Mouse (Mus musculus): Measurements from ENCODE around the gene Neurod4. TPM values are rescaled to one million over a fixed set of nuclear protein-coding genes. Genes with fewer than 3 reads are reported as not detected.

The Neurod4 gene
- polyA plus RNA-seq, 1 experiment = not detected

DNA sequence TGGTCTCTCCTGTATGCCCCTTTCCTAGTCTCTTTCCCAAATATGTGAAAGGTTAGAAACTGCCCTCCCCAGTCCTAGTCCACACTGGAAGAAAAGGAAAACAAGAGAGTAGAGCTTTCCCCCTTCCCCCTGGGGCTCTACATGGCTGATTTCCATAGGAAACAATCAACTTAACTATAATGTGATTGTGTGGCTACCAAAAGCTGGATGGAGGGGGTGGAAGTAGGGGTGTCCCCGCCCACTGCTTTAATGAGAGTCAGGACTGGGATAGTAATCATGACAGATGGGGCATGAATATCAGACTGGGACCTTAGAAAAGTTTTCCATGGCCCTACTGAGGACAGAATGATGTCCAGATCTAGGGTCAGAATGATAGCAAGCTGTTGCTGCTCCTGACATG, 45.5 kb downstream of the Neurod4 start:
- Histone ChIP-seq H3K4me3 (ENCODE audit: insufficient read depth, low read length) (no peak overlapping the region), H3K4me1 (ENCODE audit: control insufficient read depth, insufficient read depth, low read length) (no peaks in the 10 kb centered on the region), H3K27ac (ENCODE audit: insufficient read depth, low read length) (no peak overlapping the region)
- TF ChIP-seq CTCF (IDR thresholded peaks at IDR 0.05; ENCODE audit: borderline replicate concordance, insufficient read depth, low read length) (no peak), POLR2A (IDR thresholded peaks at IDR 0.05; ENCODE audit: low read depth, low read length) (no peak)

DNA sequence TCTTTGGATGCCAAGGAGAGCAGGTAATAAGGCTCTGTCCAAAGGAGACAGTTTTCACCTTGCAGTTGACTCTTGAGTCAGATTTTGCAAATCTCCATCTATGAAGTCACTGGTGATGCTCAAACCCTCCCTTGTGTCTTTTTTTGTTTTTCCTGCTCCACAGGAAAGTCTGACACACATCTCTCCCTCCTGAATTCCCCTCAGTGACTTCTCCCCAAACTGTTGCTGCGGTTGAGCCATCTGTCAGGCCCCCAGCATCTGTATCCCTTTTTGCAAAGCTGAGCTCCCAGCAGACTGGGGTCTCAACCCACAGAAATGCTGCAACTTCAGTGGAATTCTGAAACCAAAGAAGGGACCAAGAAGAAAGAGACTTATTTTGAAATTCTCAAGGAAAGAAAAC, 47.9 kb downstream of the Neurod4 start:
- Histone ChIP-seq H3K4me1 (ENCODE audit: control insufficient read depth, insufficient read depth, low read length) (no peaks in the 10 kb centered on the region), H3K27ac (ENCODE audit: insufficient read depth, low read length) (no peak overlapping the region), H3K4me3 (ENCODE audit: insufficient read depth, low read length) (no peak overlapping the region)
- TF ChIP-seq POLR2A (IDR thresholded peaks at IDR 0.05; ENCODE audit: low read depth, low read length) (no peak), CTCF (IDR thresholded peaks at IDR 0.05; ENCODE audit: borderline replicate concordance, insufficient read depth, low read length) (no peak)

DNA sequence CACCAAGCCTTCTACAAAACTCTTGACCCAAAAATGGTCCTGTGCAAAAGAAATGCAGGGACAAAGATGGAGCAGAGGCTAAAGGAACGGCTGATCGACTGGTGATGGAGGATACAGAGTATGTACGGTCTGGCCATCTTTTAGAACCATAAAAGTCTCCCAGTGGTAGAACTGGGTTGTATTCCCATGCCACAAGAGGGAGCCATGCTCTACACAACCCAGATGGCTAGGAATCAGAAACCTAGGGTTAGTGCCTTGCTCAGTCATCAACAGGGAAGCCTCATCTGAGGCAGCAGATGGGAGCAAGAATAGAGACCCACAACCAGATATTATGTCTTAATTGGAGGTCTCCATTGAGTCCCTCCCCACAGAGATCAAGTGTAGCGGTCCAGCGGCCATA, 50.5 kb downstream of the Neurod4 start:
- Histone ChIP-seq H3K27ac (ENCODE audit: insufficient read depth, low read length) (no peak overlapping the region), H3K4me1 (ENCODE audit: control insufficient read depth, insufficient read depth, low read length) (no peaks in the 10 kb centered on the region), H3K4me3 (ENCODE audit: insufficient read depth, low read length) (no peak overlapping the region)
- TF ChIP-seq CTCF (IDR thresholded peaks at IDR 0.05; ENCODE audit: borderline replicate concordance, insufficient read depth, low read length) (no peak), POLR2A (IDR thresholded peaks at IDR 0.05; ENCODE audit: low read depth, low read length) (no peak)

DNA sequence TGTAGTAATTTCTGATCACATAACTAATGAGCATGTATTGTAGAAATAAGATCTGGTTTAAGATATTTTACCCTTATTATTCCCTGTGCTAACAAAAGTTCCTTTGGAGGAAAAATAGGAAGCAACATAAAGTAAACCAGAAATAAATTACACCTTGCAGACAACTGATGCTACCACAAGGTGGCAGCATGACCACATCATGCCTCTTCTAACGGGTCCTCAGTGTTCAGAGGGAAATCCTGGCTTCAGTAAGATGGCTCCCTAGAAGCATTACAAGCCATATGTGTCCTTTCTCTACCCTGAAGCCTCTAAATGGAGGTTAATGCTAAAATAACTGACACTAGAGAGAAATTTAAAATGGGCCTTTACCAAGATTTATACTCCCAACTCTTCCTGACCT, 51.8 kb downstream of the Neurod4 start:
- Histone ChIP-seq H3K4me1 (ENCODE audit: control insufficient read depth, insufficient read depth, low read length) (no peaks in the 10 kb centered on the region), H3K27ac (ENCODE audit: insufficient read depth, low read length) (no peak overlapping the region), H3K4me3 (ENCODE audit: insufficient read depth, low read length) (no peak overlapping the region)
- TF ChIP-seq CTCF (IDR thresholded peaks at IDR 0.05; ENCODE audit: borderline replicate concordance, insufficient read depth, low read length) (peak; percentile 64; the same call in 1 of the 2 replicates), POLR2A (IDR thresholded peaks at IDR 0.05; ENCODE audit: low read depth, low read length) (no peak)

DNA sequence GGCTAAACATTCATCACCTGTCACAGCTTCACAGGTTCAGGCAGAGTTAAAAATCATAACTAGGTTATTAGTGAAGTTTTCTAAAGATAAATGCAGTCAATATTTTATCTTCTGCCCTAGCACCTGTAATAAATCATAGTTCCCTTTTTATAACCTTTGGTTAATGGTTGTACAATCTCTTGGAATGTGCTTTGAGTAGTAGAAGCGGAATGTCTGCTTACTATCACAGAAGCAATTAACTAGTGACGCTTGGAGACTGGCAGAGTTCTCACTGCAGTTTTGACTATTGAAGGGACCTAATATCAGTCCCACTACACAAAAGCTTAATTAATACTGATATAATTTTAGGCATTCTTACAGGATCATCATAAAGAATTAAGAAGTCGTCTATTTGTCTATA, 55.0 kb downstream of the Neurod4 start:
- H3K4me3 ChIP-seq (ENCODE audit: insufficient read depth, low read length) = no peak overlapping the region
- TF ChIP-seq CTCF (IDR thresholded peaks at IDR 0.05; ENCODE audit: borderline replicate concordance, insufficient read depth, low read length) (no peak), POLR2A (IDR thresholded peaks at IDR 0.05; ENCODE audit: low read depth, low read length) (no peak)
- no peaks in the 10 kb centered on the region for H3K4me1 ChIP-seq (ENCODE audit: control insufficient read depth, insufficient read depth, low read length)
- no peak overlapping the region for H3K27ac ChIP-seq (ENCODE audit: insufficient read depth, low read length)

Other genes with a start within 250 kb of the Neurod4 start
- gene Olfr821, start 249.9 kb downstream of the Neurod4 start, polyA plus RNA-seq (2011; ENCODE audit: insufficient read length, low read depth, missing spikeins) = not detected in 2 replicates
- gene Olfr822, start 209.0 kb downstream of the Neurod4 start, polyA plus RNA-seq (2011; ENCODE audit: insufficient read length, low read depth, missing spikeins) = not detected in 2 replicates
- gene Olfr823, start 164.9 kb downstream of the Neurod4 start, polyA plus RNA-seq (2011; ENCODE audit: insufficient read length, low read depth, missing spikeins) = not detected in 2 replicates
- gene Olfr824, start 150.2 kb downstream of the Neurod4 start, polyA plus RNA-seq (2011; ENCODE audit: insufficient read length, low read depth, missing spikeins) = not detected in 2 replicates
- not detected in 2 replicates for gene Olfr825, start 113.5 kb downstream of the Neurod4 start, polyA plus RNA-seq (2011; ENCODE audit: insufficient read length, low read depth, missing spikeins)
- gene Olfr826, start 96.1 kb downstream of the Neurod4 start, polyA plus RNA-seq (2011; ENCODE audit: insufficient read length, low read depth, missing spikeins) = not detected in 2 replicates
- gene Olfr827, start 65.8 kb downstream of the Neurod4 start, polyA plus RNA-seq (2011; ENCODE audit: insufficient read length, low read depth, missing spikeins) = not detected in 2 replicates
- gene Tespa1, start 42.6 kb upstream of the Neurod4 start, polyA plus RNA-seq (2011; ENCODE audit: insufficient read length, low read depth, missing spikeins) = not detected in 2 replicates
- gene Vmn2r84, start 114.1 kb upstream of the Neurod4 start, polyA plus RNA-seq (2011; ENCODE audit: insufficient read length, low read depth, missing spikeins) = not detected in 2 replicates
- gene Vmn2r85, start 149.5 kb upstream of the Neurod4 start, polyA plus RNA-seq (2011; ENCODE audit: insufficient read length, low read depth, missing spikeins) = not detected in 2 replicates
- gene Vmn2r86, start 175.8 kb upstream of the Neurod4 start, polyA plus RNA-seq (2011; ENCODE audit: insufficient read length, low read depth, missing spikeins) = not detected in 2 replicates
- not detected in 2 replicates for gene Vmn2r87, start 217.2 kb upstream of the Neurod4 start, polyA plus RNA-seq (2011; ENCODE audit: insufficient read length, low read depth, missing spikeins)

Data from embryonic fibroblast, embryonic 13.5 days (primary cell).